Mouse (Mus musculus): Measurements from ENCODE around the gene Mob3a. TPM values are rescaled to one million over a fixed set of nuclear protein-coding genes. Genes with fewer than 3 reads are reported as not detected.

Mob3a gene
- total RNA-seq, 4 experiments from 2014 or later, result 12.0 to 17.6 (median 14.8) TPM

DNA sequence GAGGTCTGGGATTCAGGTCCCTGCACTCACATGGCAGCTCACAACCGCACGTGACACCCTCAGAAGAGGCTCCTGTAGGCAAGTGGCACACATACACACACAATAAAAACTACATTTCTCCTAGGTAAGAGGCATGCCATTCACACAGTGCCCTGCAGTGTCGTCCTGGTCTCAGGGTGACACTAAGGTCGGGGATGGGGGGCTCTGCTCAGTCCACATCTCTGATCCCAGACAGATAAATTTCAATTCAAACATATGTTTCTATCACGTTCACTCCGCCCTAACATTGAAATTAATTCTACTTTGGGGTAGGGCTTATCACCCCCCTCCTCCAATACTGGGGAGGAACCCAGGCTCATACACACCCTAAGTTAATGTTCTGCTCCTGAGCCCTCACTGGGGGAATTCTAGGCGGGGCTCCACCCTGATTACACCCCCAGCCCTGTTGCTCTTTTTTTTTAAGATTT lies 1.7 kb downstream of the Mob3a start:
- DNase-seq (ENCODE audit: low spot score in 2 of 2), result no peak

DNA sequence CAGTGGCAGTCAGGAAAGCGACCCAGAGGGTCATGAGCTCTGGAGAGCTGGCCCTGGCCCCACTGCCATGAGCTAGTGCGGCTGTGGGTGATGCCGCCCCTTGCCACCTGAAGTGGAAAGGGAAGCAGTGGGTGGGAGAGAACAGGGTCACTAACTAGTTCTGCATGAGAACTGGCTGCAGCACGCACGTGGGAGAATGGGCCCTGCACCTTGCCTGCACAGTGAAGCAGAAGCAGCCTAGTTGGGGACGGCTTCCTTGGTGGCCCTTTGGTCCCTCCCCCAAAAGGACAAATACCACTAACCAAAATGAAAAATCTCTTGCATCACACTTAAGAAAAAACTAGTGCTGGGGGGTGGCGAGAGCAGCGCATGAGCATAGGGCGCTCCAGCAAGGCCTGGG lies 3.2 kb downstream of the Mob3a start:
- no peak for DNase-seq (ENCODE audit: low spot score in 2 of 2)

DNA sequence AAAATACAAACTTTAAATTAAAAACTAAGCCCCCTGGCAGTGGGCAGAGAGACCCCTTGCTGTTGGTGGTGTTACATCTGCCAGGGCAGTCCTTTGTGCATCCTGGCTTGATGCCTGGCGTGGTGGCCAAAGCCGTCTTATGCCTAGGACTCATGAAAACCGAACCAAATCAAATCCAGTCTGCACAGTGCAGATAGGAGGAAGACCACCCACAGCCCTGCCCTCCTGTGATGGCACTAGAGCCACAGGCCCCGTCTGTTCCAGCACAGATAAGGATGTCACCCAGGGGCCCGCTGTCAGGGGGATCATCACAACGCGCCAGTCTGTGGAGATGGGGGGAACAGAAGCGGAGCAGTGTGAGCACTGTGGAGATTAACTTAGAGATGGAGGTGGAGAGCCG lies 4.0 kb downstream of the Mob3a start:
- DNase-seq (ENCODE audit: low spot score in 2 of 2), result no peak

GRCm38 (mm10) chr10:80697393-80697787 lies 4.4 kb downstream of the Mob3a start:
- DNase-seq (ENCODE audit: low spot score in 2 of 2), result no peak

GRCm38 (mm10) chr10:80696502-80697392 lies 5.0 kb downstream of the Mob3a start:
- DNase-seq (ENCODE audit: low spot score in 2 of 2), result no peak

DNA sequence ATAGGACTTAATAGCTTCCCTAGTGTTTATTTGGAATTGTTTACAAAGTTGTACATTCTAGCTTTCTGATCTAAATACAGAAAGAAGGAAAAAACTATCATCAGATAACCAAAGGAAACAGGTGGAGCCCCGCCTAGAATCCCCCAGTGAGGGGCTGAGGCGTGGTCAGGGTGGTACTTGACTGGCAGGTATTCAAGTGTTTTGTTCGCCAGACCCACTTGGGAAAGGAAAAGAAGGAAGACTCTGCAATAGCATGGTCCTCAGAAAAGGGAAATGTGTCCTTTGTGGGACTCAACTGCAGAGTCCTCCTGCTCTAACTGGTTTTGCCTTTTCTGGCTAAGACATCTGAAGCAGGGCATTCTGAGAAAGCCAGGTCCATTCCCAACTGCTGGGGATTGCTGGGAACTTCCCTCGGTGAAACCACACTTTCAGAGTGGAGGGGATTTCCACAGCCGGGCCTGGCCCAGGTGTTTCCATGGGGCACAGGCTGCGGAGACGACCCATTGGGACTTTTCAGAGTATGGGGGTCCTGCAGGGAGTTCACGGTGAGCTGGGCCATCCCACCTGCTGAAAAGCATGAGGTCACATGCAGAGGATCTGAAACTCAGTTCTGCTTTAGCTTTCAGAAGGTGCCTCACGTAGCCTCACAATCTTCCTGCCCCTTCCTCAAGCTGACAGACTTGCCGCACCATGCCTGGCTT lies 5.8 kb downstream of the Mob3a start:
- no peak for DNase-seq (ENCODE audit: low spot score in 2 of 2)

DNA sequence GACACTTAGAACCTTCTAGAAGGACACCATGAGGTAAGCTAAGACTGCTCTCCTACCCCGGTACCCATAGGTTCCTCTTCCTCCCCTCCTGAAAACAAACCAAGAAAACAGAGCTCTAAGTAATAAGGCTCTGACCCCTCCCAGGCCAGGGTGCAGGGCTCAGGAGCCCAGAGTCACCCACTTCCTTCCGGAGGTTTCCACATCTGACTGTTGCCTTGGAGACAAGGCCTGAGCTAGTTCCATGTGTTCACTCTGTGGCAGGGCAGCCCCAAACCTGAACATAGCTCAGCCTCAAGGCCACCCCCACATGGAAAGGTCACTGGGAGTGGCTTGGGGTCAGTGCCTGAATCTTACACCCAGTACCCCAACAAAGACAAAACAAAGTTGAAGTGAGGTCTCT lies 6.6 kb downstream of the Mob3a start:
- no peak for DNase-seq (ENCODE audit: low spot score in 2 of 2)

DNA sequence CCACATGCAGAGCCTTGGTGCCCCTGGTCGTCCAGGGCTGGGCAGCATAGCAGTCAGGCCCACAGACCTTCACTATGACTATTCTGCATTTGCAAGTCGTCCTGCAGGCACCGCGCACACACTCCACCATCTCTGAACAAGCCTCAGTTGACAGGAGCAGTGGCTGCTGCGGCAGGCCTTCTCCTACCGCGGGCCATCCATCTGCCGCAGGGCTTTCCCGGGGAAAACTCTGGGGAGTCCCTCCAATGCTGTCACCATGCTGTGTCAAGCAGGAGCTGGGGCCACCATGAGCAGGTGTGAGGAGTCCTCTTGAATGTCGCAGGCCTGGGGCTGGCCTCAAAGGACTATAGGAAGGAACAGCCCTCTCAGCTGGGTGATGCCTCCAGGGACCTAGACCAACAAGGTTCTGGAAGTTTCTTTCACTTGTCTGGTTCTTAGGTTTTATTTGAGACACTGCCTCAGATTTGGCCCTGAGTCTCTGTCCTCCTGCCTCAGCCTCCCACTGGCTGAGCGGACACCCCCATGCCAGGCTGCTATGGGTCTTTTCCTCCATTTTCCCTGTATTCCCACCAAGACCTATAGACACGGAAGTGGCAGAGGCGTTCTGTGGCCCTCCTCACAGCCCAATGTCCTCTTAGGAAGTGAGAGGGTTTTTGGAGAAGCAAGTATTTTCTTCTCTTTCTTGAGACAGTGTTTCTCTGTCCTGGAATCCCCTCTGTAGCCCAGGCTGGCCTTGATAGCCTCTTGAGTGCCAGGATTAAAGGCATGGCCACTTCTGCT lies 7.4 kb downstream of the Mob3a start:
- DNase-seq (ENCODE audit: low spot score in 2 of 2), result no peak

DNA sequence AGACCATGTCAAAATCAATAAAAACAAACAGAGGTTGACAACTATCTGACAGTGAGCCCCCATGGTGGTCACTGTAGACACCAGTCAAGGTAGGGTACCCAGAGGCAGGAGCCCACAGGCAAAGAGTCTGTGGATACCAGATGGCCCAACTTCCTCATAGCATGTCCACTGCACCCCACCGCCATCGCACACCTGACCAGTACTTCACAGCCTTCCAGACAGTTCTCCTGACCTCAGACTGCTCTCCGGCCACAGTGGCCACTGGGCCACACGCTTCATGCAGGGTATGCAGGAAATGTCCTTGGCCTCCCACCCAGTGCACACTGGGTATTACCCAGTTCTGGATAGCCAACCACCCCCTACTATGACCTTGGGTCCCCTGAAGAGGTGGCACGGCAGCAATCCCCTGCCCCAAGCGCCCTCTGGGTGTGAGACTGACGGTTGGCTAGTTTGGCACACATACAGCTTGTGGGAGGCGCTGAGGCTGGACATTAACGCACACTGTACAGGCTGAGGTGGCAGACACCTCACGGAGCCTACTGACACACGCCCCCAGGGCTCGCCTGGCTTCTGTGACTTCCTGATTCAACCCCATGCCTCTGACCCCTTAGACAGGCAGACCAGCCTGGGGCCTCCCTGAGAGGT lies 8.3 kb downstream of the Mob3a start:
- DNase-seq (ENCODE audit: low spot score in 2 of 2), result no peak

- no peak for DNase-seq (ENCODE audit: low spot score in 2 of 2)
Measured at GRCm38 (mm10) chr10:80692249-80693165, 9.3 kb downstream of the Mob3a start.

GRCm38 (mm10) chr10:80687850-80688249 lies 13.9 kb downstream of the Mob3a start:
- no peak for DNase-seq (ENCODE audit: low spot score in 2 of 2)

- DNase-seq (ENCODE audit: low spot score in 2 of 2), result no peak
Measured at GRCm38 (mm10) chr10:80686617-80687016, 15.2 kb downstream of the Mob3a start.

- DNase-seq (ENCODE audit: low spot score in 2 of 2), result no peak
Measured at GRCm38 (mm10) chr10:80684984-80685383, 16.8 kb downstream of the Mob3a start.

GRCm38 (mm10) chr10:80684214-80684613 lies 17.6 kb downstream of the Mob3a start:
- DNase-seq (ENCODE audit: low spot score in 2 of 2), result no peak

DNA sequence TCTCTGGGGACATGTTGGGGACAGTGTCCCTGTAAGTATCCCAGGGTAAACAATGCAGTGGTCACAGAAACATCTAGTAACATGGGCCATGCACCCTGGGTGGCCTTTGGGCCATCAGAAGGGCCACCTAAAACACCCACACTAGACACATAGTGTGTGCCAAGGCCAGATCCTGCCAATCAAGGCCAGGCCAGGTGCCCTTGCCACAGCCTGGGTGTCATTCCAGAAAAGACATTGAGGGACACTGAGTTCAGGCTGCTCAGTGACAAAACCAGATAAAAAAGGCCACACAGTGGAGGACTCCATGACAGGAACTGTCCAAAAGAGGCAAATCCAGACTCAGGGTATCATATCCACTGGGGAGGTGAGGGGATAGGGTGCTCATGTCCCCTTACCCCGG lies 18.1 kb downstream of the Mob3a start:
- no peak for DNase-seq (ENCODE audit: low spot score in 2 of 2)

GRCm38 (mm10) chr10:80682003-80682402 lies 19.8 kb downstream of the Mob3a start:
- no peak for DNase-seq (ENCODE audit: low spot score in 2 of 2)

GRCm38 (mm10) chr10:80680260-80680696 lies 21.5 kb downstream of the Mob3a start:
- no peak for DNase-seq (ENCODE audit: low spot score in 2 of 2)

GRCm38 (mm10) chr10:80679556-80680259 lies 22.1 kb downstream of the Mob3a start:
- DNase-seq (ENCODE audit: low spot score in 2 of 2), result no peak

DNA sequence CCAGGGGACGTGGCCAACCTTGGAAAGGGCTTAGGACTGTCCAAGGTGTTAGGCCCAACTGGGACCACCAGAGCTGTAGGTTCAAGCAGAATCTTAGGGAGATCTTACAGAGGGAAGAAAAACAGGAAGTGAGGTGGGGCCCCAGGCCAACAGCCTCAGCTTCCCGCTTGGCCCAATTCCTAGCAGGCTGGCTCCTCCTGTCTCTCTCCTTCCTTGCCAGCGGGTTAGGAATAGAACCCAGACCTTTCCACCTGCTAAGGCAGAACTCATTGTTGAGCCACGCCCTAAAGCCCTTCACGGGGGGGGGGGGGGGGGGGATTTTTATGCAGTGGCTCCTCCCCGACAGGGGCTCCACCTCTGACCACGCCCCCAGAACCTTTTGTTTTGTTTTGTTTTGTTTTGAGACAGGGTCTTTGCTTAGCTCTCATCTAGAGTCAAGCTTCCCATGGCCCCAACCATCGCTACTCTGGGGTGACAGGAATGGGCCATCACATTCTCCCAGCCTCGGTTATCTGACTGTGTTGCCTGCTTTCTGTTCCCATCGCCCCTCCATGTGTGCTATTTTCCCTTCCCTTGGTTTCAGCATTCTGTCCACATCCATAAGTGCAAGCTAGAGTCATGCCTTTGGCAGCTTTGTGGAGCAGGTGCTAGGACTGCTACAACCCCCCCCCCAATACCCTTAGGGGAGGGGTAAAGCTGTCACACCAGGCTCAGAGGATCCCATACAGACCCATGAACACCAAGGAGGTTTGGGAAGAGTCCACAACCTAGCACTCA lies 23.0 kb downstream of the Mob3a start:
- no peak for DNase-seq (ENCODE audit: low spot score in 2 of 2)

Measured in left cerebral cortex, adult 8-10 months (tissue).